Comparison of ENCODE assay signal across 12 mouse cellular contexts in genomic region chr12:5157021-5157681, GRCm38 (mm10).
DNase-seq lines count a peak whose midpoint lies in the region; ATAC-seq lines count a peak whose summit lies in the region.
"Had no signal": no experiment of that assay in that cellular context is flagged by ENCODE, and none has a peak within 500 bp of the region (broad histone marks: within the 10 kb centered on the region; RNA-seq: fewer than 3 reads in every experiment).

No protein-coding gene starts in this region.

- H3K9me3 ChIP-seq in kidney, embryonic 14.5 days (ENCODE audit: control insufficient read depth, low read length) = no peaks in the 10 kb centered on the region
- H3K9me3 ChIP-seq in liver, embryonic 12.5 days (replicated peaks) = no peaks in the 10 kb centered on the region
- H3K9me3 ChIP-seq: hindbrain, embryonic 10.5 days; limb, embryonic 10.5 days had no signal

- 87% methylated on average over 6 of the region's 6 CpGs for WGBS in kidney, embryonic 14.5 days
- 65% methylated on average over 6 of the region's 6 CpGs for WGBS in liver, embryonic 12.5 days (ENCODE audit: insufficient replicate concordance)

- H3K4me1 ChIP-seq in kidney, embryonic 14.5 days (ENCODE audit: control insufficient read depth, insufficient read depth, low read length) = no peaks in the 10 kb centered on the region
- no peaks in the 10 kb centered on the region for H3K4me1 ChIP-seq in liver, embryonic 12.5 days

- ATAC-seq in cerebellum, adult (ENCODE audit: insufficient number of reproducible peaks, low FRiP score, low TSS enrichment) = peak; percentile 22; the same call in 1 of the 2 replicates
- no peak for ATAC-seq in kidney, embryonic 14.5 days (ENCODE audit: low FRiP score, low TSS enrichment)
- no peak for ATAC-seq in liver, embryonic 12.5 days

- no peak overlapping the region for H3K4me2 ChIP-seq in kidney, embryonic 14.5 days (replicated peaks; ENCODE audit: low read depth, low read length)
- no peak overlapping the region for H3K4me2 ChIP-seq in liver, embryonic 12.5 days

- H3K4me3 ChIP-seq in kidney, embryonic 14.5 days (ENCODE audit: low read length) = no peak overlapping the region
- H3K4me3 ChIP-seq in liver, embryonic 12.5 days = no peak overlapping the region
- H3K4me3 ChIP-seq: hindbrain, embryonic 10.5 days; limb, embryonic 10.5 days had no signal

- intact Hi-C loops in left cerebral cortex, postnatal 4 days (cut with DNase I) = no loop called here

- no peak for DNase-seq in cerebellum, adult 18-20 months
- peak; percentile 48 for DNase-seq in kidney, adult 9 months
- DNase-seq in layer of hippocampus, adult 18-20 months (ENCODE audit: low spot score in 2 of 2) = peak; percentile 81 to 89
- DNase-seq in left cerebral cortex, postnatal 4 days = peak; percentile 71
- DNase-seq in adrenal gland, adult (ENCODE audit: inconsistent age in 2 of 2, low spot score in 1 of 2) = no peak
- DNase-seq: adrenal gland, postnatal 14 days; lung, postnatal 10 days had no signal

- H3K9ac ChIP-seq in kidney, embryonic 14.5 days (ENCODE audit: low read depth, low read length) = no peak overlapping the region
- H3K9ac ChIP-seq in liver, embryonic 12.5 days = no peak overlapping the region

- H3K27ac ChIP-seq in kidney, embryonic 14.5 days (ENCODE audit: low read depth, low read length) = no peak overlapping the region
- no peak overlapping the region for H3K27ac ChIP-seq in liver, embryonic 12.5 days
- H3K27ac ChIP-seq: hindbrain, embryonic 10.5 days; limb, embryonic 10.5 days had no signal

- H3K36me3 ChIP-seq in kidney, embryonic 14.5 days (ENCODE audit: control insufficient read depth, insufficient read depth, low read length) = no peaks in the 10 kb centered on the region
- no peaks in the 10 kb centered on the region for H3K36me3 ChIP-seq in liver, embryonic 12.5 days
- H3K36me3 ChIP-seq: hindbrain, embryonic 10.5 days; limb, embryonic 10.5 days had no signal

- H3K27me3 ChIP-seq in kidney, embryonic 14.5 days (ENCODE audit: control insufficient read depth, insufficient read depth, low read length) = no peaks in the 10 kb centered on the region
- no peaks in the 10 kb centered on the region for H3K27me3 ChIP-seq in liver, embryonic 12.5 days (replicated peaks)

Comparison
In these comparisons a context has a peak if more than half of its experiments do, and no peak if none do; other contexts are left out.
1. DNase-seq: peak in kidney, adult 9 months (single experiment), layer of hippocampus, adult 18-20 months (2 of 2) and left cerebral cortex, postnatal 4 days (single experiment); none in cerebellum, adult 18-20 months (0 of 2) and adrenal gland, adult (0 of 2).